Mouse (Mus musculus) embryonic facial prominence, embryonic 11.5 days (tissue): Measurements from ENCODE around the gene Mea1. TPM values are rescaled to one million over a fixed set of nuclear protein-coding genes. Genes with fewer than 3 reads are reported as not detected.

Experiments used
- ATAC-seq: fragments of 200-750 bp; cut with Nextera tagmentation; replicated peaks from 2 replicates; pipeline ENCODE4 v1.8.0; 2017; ENCODE audit warnings: low read depth; ENCODE audit not compliant: insufficient number of reproducible peaks, low FRiP score, low TSS enrichment
- DNase-seq: peaks from one replicate; pipeline ENCODE4 v3.0.0-alpha.2; 2015; ENCODE audit warnings: low spot score
- H3K27ac ChIP-seq: fragments of 300-500 bp; sonication (generic); replicated peaks from 2 replicates; pipeline ENCODE4 v1.5.1; 2014; ENCODE audit warnings: mild to moderate bottlenecking, low read depth, low read length, control low read depth
- H3K27me3 ChIP-seq: fragments of 300-500 bp; sonication (generic); 2 replicates; pipeline ENCODE4 v1.6.1; 2014; ENCODE audit warnings: mild to moderate bottlenecking, low read length, moderate library complexity, mixed read lengths; ENCODE audit not compliant: control insufficient read depth, insufficient read depth
- H3K36me3 ChIP-seq: fragments of 300-500 bp; sonication (generic); replicated peaks from 2 replicates; pipeline ENCODE4 v1.6.1; 2014; ENCODE audit warnings: low read depth, mild to moderate bottlenecking, low read length, moderate library complexity, mixed read lengths; ENCODE audit not compliant: control insufficient read depth, insufficient read depth
- H3K4me1 ChIP-seq: fragments of 300-500 bp; sonication (generic); 2 replicates; pipeline ENCODE4 v1.6.1; 2014; ENCODE audit warnings: low read length, mixed read lengths; ENCODE audit not compliant: control insufficient read depth, insufficient read depth
- H3K4me2 ChIP-seq: fragments of 300-500 bp; sonication (generic); 2 replicates; pipeline ENCODE4 v1.6.1; 2014; ENCODE audit warnings: low read depth, mild to moderate bottlenecking, control low read depth, low read length, moderate library complexity
- H3K4me3 ChIP-seq: fragments of 300-500 bp; sonication (generic); 2 replicates; pipeline ENCODE4 v1.5.1; 2014; ENCODE audit warnings: low read depth, low read length, control low read depth
- H3K9ac ChIP-seq: fragments of 300-500 bp; sonication (generic); replicated peaks from 2 replicates; pipeline ENCODE4 v1.6.1; 2014; ENCODE audit warnings: mild to moderate bottlenecking, control low read depth, low read length
- H3K9me3 ChIP-seq: fragments of 300-500 bp; sonication (generic); replicated peaks from 2 replicates; pipeline ENCODE4 v1.6.1; 2016; ENCODE audit warnings: mild to moderate bottlenecking, low read length, inconsistent platforms, mixed read lengths; ENCODE audit not compliant: control insufficient read depth
- WGBS: fragments of 180-500 bp; shearing (Covaris S2); extraction: QIAGEN DNeasy Blood & Tissue Kit; methylation state at CpG from one replicate; pipeline ENCODE4 v1.1.7; 2014; 5-methylcytosine and 5-hydroxymethylcytosine counted together
- polyA plus RNA-seq: library from polyadenylated mRNA; unstranded; fragments of >200 nt; fragmentation: Nextera tagmentation; extraction: Ambion mirVana; gene quantifications from 2 replicates; pipeline ENCODE4 v1.2.1, GENCODE M21; 2014

The Mea1 gene
- polyA plus RNA-seq, 1 experiment from 2014 or later, result 165 TPM

GRCm38 (mm10) chr17:46702506-46702905 is 23.9 kb downstream of the Mea1 start:
- no peaks in the 10 kb centered on the region for H3K9me3 ChIP-seq
- H3K4me2 ChIP-seq, result 0 out of 2 replicates have a peak overlapping the region, but pooled peaks have one; percentile 69
- no peaks in the 10 kb centered on the region; the same call in 1 of the 2 replicates for H3K36me3 ChIP-seq
- no peaks in the 10 kb centered on the region for H3K27me3 ChIP-seq
- no peak for DNase-seq
- peaks cover 10% of the 10 kb centered on the region for H3K4me1 ChIP-seq
- H3K4me3 ChIP-seq, result no peak overlapping the region
- H3K27ac ChIP-seq, result no peak overlapping the region
- ATAC-seq, result no peak
- WGBS, result 88% methylated on average over 5 of the region's 5 CpGs
- peak overlapping the region; percentile 90 for H3K9ac ChIP-seq

- WGBS, result 6% methylated on average over 23 of the region's 41 CpGs
- DNase-seq, result peak; percentile 28
- no peaks in the 10 kb centered on the region for H3K27me3 ChIP-seq
- no peaks in the 10 kb centered on the region for H3K9me3 ChIP-seq
- no peaks in the 10 kb centered on the region for H3K36me3 ChIP-seq
- peak overlapping the region; percentile 69 for H3K4me2 ChIP-seq
- H3K9ac ChIP-seq, result peak overlapping the region; percentile 90
- peak; percentile 79 for ATAC-seq
- H3K27ac ChIP-seq, result peak overlapping the region; percentile 85
- H3K4me1 ChIP-seq, result peaks cover 10% of the 10 kb centered on the region
- peak overlapping the region; percentile 91 for H3K4me3 ChIP-seq
These were observed 25.6 kb downstream of the Mea1 start for GRCm38 (mm10) chr17:46703971-46704886.

GRCm38 (mm10) chr17:46704887-46705835 is 26.6 kb downstream of the Mea1 start, which contains the start of gene Ppp2r5d:
Ppp2r5d (minus strand) TSS chr17:46705111.
- under 1% methylated on average over 48 of the region's 48 CpGs for WGBS
- H3K4me3 ChIP-seq, result peak within 1 kb of the TSS; percentile 91
- peak within 1 kb of the TSS; percentile 85 for H3K27ac ChIP-seq
- no peaks in the 10 kb centered on the region for H3K9me3 ChIP-seq
- DNase-seq (peak; percentile 99), ATAC-seq (peak; percentile 94)
- no peaks in the 10 kb centered on the region for H3K36me3 ChIP-seq
- peak within 1 kb of the TSS; percentile 70 for H3K4me2 ChIP-seq
- no peaks in the 10 kb centered on the region for H3K27me3 ChIP-seq
- H3K9ac ChIP-seq, result peak within 1 kb of the TSS; percentile 90
- H3K4me1 ChIP-seq, result peaks cover 10% of the 10 kb centered on the region

- no peaks in the 10 kb centered on the region for H3K27me3 ChIP-seq
- H3K9me3 ChIP-seq, result no peaks in the 10 kb centered on the region
- peaks cover 10% of the 10 kb centered on the region for H3K4me1 ChIP-seq
- no peaks in the 10 kb centered on the region for H3K36me3 ChIP-seq
- DNase-seq (no peak), ATAC-seq (no peak)
- H3K4me3 ChIP-seq, result no peak overlapping the region
- no peak overlapping the region for H3K4me2 ChIP-seq
- no peak overlapping the region for H3K27ac ChIP-seq
- H3K9ac ChIP-seq, result no peak overlapping the region
- 91% methylated on average over 14 of the region's 14 CpGs for WGBS
These were observed 27.9 kb downstream of the Mea1 start for GRCm38 (mm10) chr17:46706375-46707089.

GRCm38 (mm10) chr17:46710959-46711597 is 32.5 kb downstream of the Mea1 start, which contains the start of gene Pex6:
Pex6 (plus strand) TSS chr17:46711463.
- no peaks in the 10 kb centered on the region for H3K27me3 ChIP-seq
- WGBS, result 9% methylated on average over 36 of the region's 36 CpGs
- H3K36me3 ChIP-seq, result no peaks in the 10 kb centered on the region; the same call in 1 of the 2 replicates
- peak within 1 kb of the TSS; percentile 56; the same call in 1 of the 2 replicates for H3K27ac ChIP-seq
- H3K9ac ChIP-seq, result peak within 1 kb of the TSS; percentile 85
- H3K4me3 ChIP-seq, result peak within 1 kb of the TSS; percentile 97
- peak within 1 kb of the TSS; percentile 87 for H3K4me2 ChIP-seq
- DNase-seq (peak; percentile 98), ATAC-seq (peak; percentile 55)
- H3K9me3 ChIP-seq, result no peaks in the 10 kb centered on the region
- no peaks in the 10 kb centered on the region for H3K4me1 ChIP-seq

- ATAC-seq, result peak; percentile 56; the same call in 1 of the 2 replicates
- under 1% methylated on average over 75 of the region's 76 CpGs for WGBS
- peak overlapping the region; percentile 87 for H3K4me2 ChIP-seq
- H3K9ac ChIP-seq, result peak overlapping the region; percentile 85
- H3K4me1 ChIP-seq, result no peaks in the 10 kb centered on the region
- DNase-seq, result peak; percentile 10
- H3K4me3 ChIP-seq, result peak overlapping the region; percentile 97
- H3K27ac ChIP-seq, result peak overlapping the region; percentile 56; the same call in 1 of the 2 replicates
- H3K9me3 ChIP-seq, result no peaks in the 10 kb centered on the region
- H3K36me3 ChIP-seq, result no peaks in the 10 kb centered on the region; the same call in none of the 2 replicates
- no peaks in the 10 kb centered on the region for H3K27me3 ChIP-seq
These were observed 33.1 kb downstream of the Mea1 start for GRCm38 (mm10) chr17:46711612-46712271.
